Comparison of ENCODE assay signal across 19 mouse cellular contexts in the genomic region with DNA sequence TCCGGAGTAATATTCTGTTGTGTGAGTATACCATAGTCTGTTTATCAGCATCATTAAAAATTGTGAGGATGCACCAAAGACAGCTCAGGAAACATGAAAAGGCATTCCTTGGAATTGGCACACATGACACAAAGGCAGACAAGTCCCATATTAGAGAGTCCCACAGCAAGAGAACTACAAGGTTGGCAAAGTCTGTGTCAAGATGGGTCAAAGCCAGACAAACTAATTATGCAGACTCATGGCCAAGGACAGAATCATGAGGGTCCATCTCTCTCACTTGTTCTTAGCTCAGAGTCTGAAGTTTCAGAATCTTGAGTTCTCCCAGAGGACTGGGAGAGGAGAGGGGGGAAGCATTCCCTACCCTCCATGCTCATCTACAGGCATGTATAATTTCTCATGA.
DNase-seq lines count a peak whose midpoint lies in the region; ATAC-seq and TF ChIP-seq lines count a peak whose summit lies in the region.
"Had no signal": no experiment of that assay in that cellular context is flagged by ENCODE, and none has a peak within 500 bp of the region (broad histone marks: within the 10 kb centered on the region; RNA-seq: fewer than 3 reads in every experiment).

No protein-coding gene starts in this region.

- no peak overlapping the region for H3K9ac ChIP-seq in hindbrain, postnatal 0 days (replicated peaks; ENCODE audit: low read length)
- no peak overlapping the region for H3K9ac ChIP-seq in hindbrain, embryonic 12.5 days
- H3K9ac ChIP-seq: embryonic facial prominence, embryonic 13.5 days; embryonic facial prominence, embryonic 15.5 days; forebrain, embryonic 12.5 days had no signal

- no peaks in the 10 kb centered on the region for H3K4me1 ChIP-seq in hindbrain, postnatal 0 days (ENCODE audit: insufficient read depth, low read length)
- H3K4me1 ChIP-seq in hindbrain, embryonic 12.5 days, result no peaks in the 10 kb centered on the region
- H3K4me1 ChIP-seq: embryonic facial prominence, embryonic 13.5 days; embryonic facial prominence, embryonic 15.5 days; forebrain, embryonic 10.5 days; forebrain, embryonic 12.5 days had no signal

- no peak for TF ChIP-seq CTCF in hindbrain, postnatal 0 days (IDR thresholded peaks at IDR 0.05; ENCODE audit: low read depth)

- no peaks in the 10 kb centered on the region for H3K27me3 ChIP-seq in hindbrain, postnatal 0 days (ENCODE audit: insufficient read depth, low read length)
- no peaks in the 10 kb centered on the region for H3K27me3 ChIP-seq in hindbrain, embryonic 12.5 days
- H3K27me3 ChIP-seq: embryonic facial prominence, embryonic 13.5 days; embryonic facial prominence, embryonic 15.5 days; forebrain, embryonic 12.5 days had no signal

- H3K4me3 ChIP-seq in hindbrain, postnatal 0 days (ENCODE audit: low read length), result no peak overlapping the region
- no peak overlapping the region for H3K4me3 ChIP-seq in hindbrain, embryonic 12.5 days
- H3K4me3 ChIP-seq: embryonic facial prominence, embryonic 13.5 days; embryonic facial prominence, embryonic 15.5 days; erythroblast, embryonic 14.5 days; forebrain, embryonic 10.5 days; forebrain, embryonic 12.5 days had no signal

- no peak overlapping the region for H3K4me2 ChIP-seq in hindbrain, postnatal 0 days (ENCODE audit: low read depth, low read length)
- no peak overlapping the region for H3K4me2 ChIP-seq in hindbrain, embryonic 12.5 days (replicated peaks)
- H3K4me2 ChIP-seq: embryonic facial prominence, embryonic 13.5 days; embryonic facial prominence, embryonic 15.5 days; forebrain, embryonic 12.5 days had no signal

- no peak for ATAC-seq in cerebellum, adult (ENCODE audit: insufficient number of reproducible peaks, low FRiP score, low TSS enrichment)
- no peak for ATAC-seq in hindbrain, postnatal 0 days
- no peak for ATAC-seq in hindbrain, embryonic 12.5 days (ENCODE audit: low FRiP score)
- ATAC-seq: forebrain, embryonic 14.5 days; forebrain, embryonic 16.5 days had no signal

- no peak overlapping the region for H3K27ac ChIP-seq in hindbrain, postnatal 0 days
- no peak overlapping the region for H3K27ac ChIP-seq in hindbrain, embryonic 12.5 days
- H3K27ac ChIP-seq: embryonic facial prominence, embryonic 13.5 days; embryonic facial prominence, embryonic 15.5 days; forebrain, embryonic 10.5 days; forebrain, embryonic 12.5 days had no signal

- H3K36me3 ChIP-seq in hindbrain, postnatal 0 days (ENCODE audit: insufficient read depth, low read length), result no peaks in the 10 kb centered on the region
- no peaks in the 10 kb centered on the region for H3K36me3 ChIP-seq in hindbrain, embryonic 12.5 days
- H3K36me3 ChIP-seq: embryonic facial prominence, embryonic 13.5 days; embryonic facial prominence, embryonic 15.5 days; forebrain, embryonic 10.5 days; forebrain, embryonic 12.5 days had no signal

- no peaks in the 10 kb centered on the region for H3K9me3 ChIP-seq in hindbrain, postnatal 0 days (ENCODE audit: low read length)
- H3K9me3 ChIP-seq in hindbrain, embryonic 12.5 days (replicated peaks), result no peaks in the 10 kb centered on the region
- H3K9me3 ChIP-seq: embryonic facial prominence, embryonic 13.5 days; embryonic facial prominence, embryonic 15.5 days; forebrain, embryonic 10.5 days; forebrain, embryonic 12.5 days had no signal

- 87% methylated on average over 1 of the region's 1 CpGs for WGBS in hindbrain, postnatal 0 days
- WGBS in hindbrain, embryonic 12.5 days, result 92% methylated on average over 1 of the region's 1 CpGs

- DNase-seq in cerebellum, postnatal 14 days, result peak; percentile 26 to 56
- peak; percentile 8 for DNase-seq in hindbrain, postnatal 0 days (ENCODE audit: low spot score)
- DNase-seq: adrenal gland, adult 2 months; adrenal gland, postnatal 10 days; adrenal gland, postnatal 25 days; cerebellum, adult 11-12 months; cerebellum, adult 2 months; cerebellum, adult 9-11 months; cerebellum, postnatal 36 days; embryo, embryonic 11 days had no signal
